Mouse (Mus musculus) limb, embryonic 11.5 days (tissue): ENCODE measurements at regions not wholly inside any gene's neighbourhood (a gene's known extent, or its start where the extent isn't known, plus 50 kb on each side); places are given as distances from the start of the nearest gene placed in this dataset.

ENCODE experiments used
- ATAC-seq: fragments of 200-750 bp; cut with Nextera tagmentation; 2 replicates; pipeline ENCODE4 v1.8.0; 2017; ENCODE audit warnings: low read depth; ENCODE audit not compliant: insufficient number of reproducible peaks, low FRiP score, low TSS enrichment
- DNase-seq: peaks from one replicate; pipeline ENCODE4 v3.0.0-alpha.2; 2015; ENCODE audit warnings: low spot score
- H3K27ac ChIP-seq: fragments of 300-500 bp; sonication (generic); replicated peaks from 2 replicates; pipeline ENCODE4 v1.5.1; 2014; ENCODE audit warnings: low read depth, mild to moderate bottlenecking, low read length
- H3K27me3 ChIP-seq: fragments of 300-500 bp; sonication (generic); 2 replicates; pipeline ENCODE4 v1.6.1; 2014; ENCODE audit warnings: mild to moderate bottlenecking, low read length, mixed read lengths; ENCODE audit not compliant: control insufficient read depth, insufficient read depth
- H3K36me3 ChIP-seq: fragments of 300-500 bp; sonication (generic); 2 replicates; pipeline ENCODE4 v1.6.1; 2014; ENCODE audit warnings: mild to moderate bottlenecking, low read length, moderate library complexity, mixed read lengths; ENCODE audit not compliant: control insufficient read depth, insufficient read depth
- H3K4me1 ChIP-seq: fragments of 300-500 bp; sonication (generic); 2 replicates; pipeline ENCODE4 v1.6.1; 2014; ENCODE audit warnings: low read length, mixed read lengths; ENCODE audit not compliant: control insufficient read depth, insufficient read depth
- H3K4me2 ChIP-seq: fragments of 300-500 bp; sonication (generic); 2 replicates; pipeline ENCODE4 v1.6.1; 2014; ENCODE audit warnings: low read depth, mild to moderate bottlenecking, moderate library complexity; ENCODE audit not compliant: severe bottlenecking
- H3K4me3 ChIP-seq: fragments of 300-500 bp; sonication (generic); 2 replicates; pipeline ENCODE4 v1.5.1; 2014; ENCODE audit warnings: low read depth, low read length
- H3K9ac ChIP-seq: fragments of 300-500 bp; sonication (generic); 2 replicates; pipeline ENCODE4 v1.6.1; 2014; ENCODE audit warnings: mild to moderate bottlenecking, low read length
- H3K9me3 ChIP-seq: fragments of 300-500 bp; sonication (generic); 2 replicates; pipeline ENCODE4 v1.6.1; 2016; ENCODE audit warnings: low read length; ENCODE audit not compliant: control insufficient read depth
- WGBS: fragments of 180-500 bp; shearing (Covaris S2); extraction: QIAGEN DNeasy Blood & Tissue Kit; methylation state at CpG from one replicate; pipeline ENCODE4 v1.1.7; 2014; 5-methylcytosine and 5-hydroxymethylcytosine counted together

- Histone ChIP-seq H3K27me3 (no peaks in the 10 kb centered on the region), H3K4me1 (peaks cover 3% of the 10 kb centered on the region), H3K9me3 (no peaks in the 10 kb centered on the region), H3K4me2 (no peak overlapping the region), H3K4me3 (no peak overlapping the region), H3K36me3 (no peaks in the 10 kb centered on the region), H3K27ac (no peak overlapping the region), H3K9ac (no peak overlapping the region)
- WGBS: 81% methylated on average over 1 of the region's 1 CpGs
- ATAC-seq: no peak
- DNase-seq: no peak
Observed at GRCm38 (mm10) chr8:87209295-87209694, 263.1 kb downstream of the Cbln1 start.

GRCm38 (mm10) chr8:87208036-87208435 lies 264.4 kb downstream of the Cbln1 start:
- no peak for DNase-seq
- Histone ChIP-seq H3K9me3 (no peaks in the 10 kb centered on the region), H3K9ac (no peak overlapping the region), H3K27me3 (no peaks in the 10 kb centered on the region), H3K4me1 (peaks cover 3% of the 10 kb centered on the region), H3K27ac (no peak overlapping the region; the same call in 1 of the 2 replicates), H3K36me3 (no peaks in the 10 kb centered on the region), H3K4me2 (no peak overlapping the region), H3K4me3 (no peak overlapping the region)
- no peak for ATAC-seq

GRCm38 (mm10) chr8:87202639-87203160 lies 269.7 kb downstream of the Cbln1 start:
- DNase-seq (no peak), ATAC-seq (no peak)
- peaks cover 22% of the 10 kb centered on the region for H3K4me1 ChIP-seq
- no peaks in the 10 kb centered on the region for H3K9me3 ChIP-seq
- H3K9ac ChIP-seq: no peak overlapping the region
- no peak overlapping the region for H3K4me2 ChIP-seq
- WGBS: 86% methylated on average over 7 of the region's 7 CpGs
- no peaks in the 10 kb centered on the region for H3K36me3 ChIP-seq
- H3K27ac ChIP-seq: no peak overlapping the region
- no peaks in the 10 kb centered on the region for H3K27me3 ChIP-seq
- no peak overlapping the region for H3K4me3 ChIP-seq

- peak overlapping the region; percentile 20; the same call in 1 of the 2 replicates for H3K4me2 ChIP-seq
- peaks cover 35% of the 10 kb centered on the region for H3K4me1 ChIP-seq
- H3K27me3 ChIP-seq: no peaks in the 10 kb centered on the region
- H3K4me3 ChIP-seq: no peak overlapping the region
- ATAC-seq (peak; percentile 36; the same call in 1 of the 2 replicates), DNase-seq (peak; percentile 66)
- WGBS: under 1% methylated on average over 8 of the region's 8 CpGs
- peak overlapping the region; percentile 23; the same call in 1 of the 2 replicates for H3K27ac ChIP-seq
- H3K36me3 ChIP-seq: no peaks in the 10 kb centered on the region
- no peaks in the 10 kb centered on the region for H3K9me3 ChIP-seq
- H3K9ac ChIP-seq: no peak overlapping the region
Observed at GRCm38 (mm10) chr8:87199461-87200131, 272.8 kb downstream of the Cbln1 start.

GRCm38 (mm10) chr8:87197867-87198536 lies 274.4 kb downstream of the Cbln1 start:
- no peak overlapping the region for H3K27ac ChIP-seq

GRCm38 (mm10) chr8:87197000-87197399 lies 275.4 kb downstream of the Cbln1 start:
- no peak overlapping the region for H3K27ac ChIP-seq
- no peak overlapping the region for H3K4me3 ChIP-seq
- H3K4me2 ChIP-seq: no peak overlapping the region
- DNase-seq (no peak), ATAC-seq (no peak)
- H3K36me3 ChIP-seq: no peaks in the 10 kb centered on the region
- H3K27me3 ChIP-seq: no peaks in the 10 kb centered on the region
- H3K4me1 ChIP-seq: peaks cover 35% of the 10 kb centered on the region
- 13% methylated on average over 5 of the region's 5 CpGs for WGBS
- no peaks in the 10 kb centered on the region for H3K9me3 ChIP-seq
- H3K9ac ChIP-seq: no peak overlapping the region

More at GRCm38 (mm10) chr8:87197867-87198536, 274.4 kb downstream of the Cbln1 start:
- Histone ChIP-seq H3K9me3 (no peaks in the 10 kb centered on the region), H3K4me2 (no peak overlapping the region), H3K4me3 (no peak overlapping the region), H3K4me1 (peaks cover 35% of the 10 kb centered on the region), H3K9ac (no peak overlapping the region), H3K27me3 (no peaks in the 10 kb centered on the region), H3K36me3 (no peaks in the 10 kb centered on the region)
- WGBS: 22% methylated on average over 8 of the region's 8 CpGs
- no peak for ATAC-seq
- no peak for DNase-seq

GRCm38 (mm10) chr8:87196050-87196449 lies 276.4 kb downstream of the Cbln1 start:
- Histone ChIP-seq H3K4me1 (peaks cover 35% of the 10 kb centered on the region), H3K27me3 (no peaks in the 10 kb centered on the region), H3K9me3 (no peaks in the 10 kb centered on the region), H3K36me3 (no peaks in the 10 kb centered on the region), H3K4me2 (no peak overlapping the region), H3K27ac (no peak overlapping the region), H3K4me3 (no peak overlapping the region), H3K9ac (no peak overlapping the region)
- DNase-seq (no peak), ATAC-seq (no peak)
- WGBS: 41% methylated on average over 5 of the region's 5 CpGs

- H3K36me3 ChIP-seq: no peaks in the 10 kb centered on the region
- 34% methylated on average over 13 of the region's 13 CpGs for WGBS
- H3K4me2 ChIP-seq: no peak overlapping the region
- no peaks in the 10 kb centered on the region for H3K27me3 ChIP-seq
- 0 out of 2 replicates have a peak, but pooled peaks cover 4% of the 10 kb centered on the region for H3K4me1 ChIP-seq
- no peak overlapping the region for H3K9ac ChIP-seq
- peaks cover 3% of the 10 kb centered on the region; the same call in 1 of the 2 replicates for H3K9me3 ChIP-seq
- no peak overlapping the region; the same call in 1 of the 2 replicates for H3K27ac ChIP-seq
- ATAC-seq: no peak
- H3K4me3 ChIP-seq: no peak overlapping the region
- peak; percentile 54 for DNase-seq
Observed at GRCm38 (mm10) chr8:87189791-87190385, 282.5 kb downstream of the Cbln1 start.
